Mouse (Mus musculus) kidney, adult 2 months (tissue): ENCODE results near the gene Mchr1. TPM values are rescaled to one million over a fixed set of nuclear protein-coding genes. Genes with fewer than 3 reads are reported as not detected.

Experiments
- DNase-seq: peaks from one replicate; pipeline ENCODE4 v3.0.0; 2021
- H3K27ac ChIP-seq: fragments of 200-500 bp; 2 replicates; pipeline ENCODE4 v1.5.1; 2012; ENCODE audit warnings: low read depth, low read length, control low read depth, inconsistent platforms; ENCODE audit not compliant: insufficient read depth
- H3K27me3 ChIP-seq: fragments of 200-500 bp; replicated peaks from 2 replicates; pipeline ENCODE4 v1.6.1; 2012; ENCODE audit warnings: mild to moderate bottlenecking, moderate library complexity, low read length, inconsistent platforms; ENCODE audit not compliant: control insufficient read depth, insufficient read depth
- H3K36me3 ChIP-seq: fragments of 200-500 bp; 2 replicates; pipeline ENCODE4 v1.6.1; 2012; ENCODE audit warnings: mild to moderate bottlenecking, moderate library complexity, low read length, inconsistent platforms; ENCODE audit not compliant: control insufficient read depth, insufficient read depth
- H3K4me1 ChIP-seq: fragments of 200-500 bp; 2 replicates; pipeline ENCODE4 v1.6.1; 2011; ENCODE audit warnings: low read length; ENCODE audit not compliant: control insufficient read depth, insufficient read depth
- H3K4me3 ChIP-seq: fragments of 200-500 bp; 2 replicates; pipeline ENCODE4 v1.5.1; 2011; ENCODE audit warnings: mild to moderate bottlenecking, low read depth, low read length, control low read depth; ENCODE audit not compliant: insufficient read depth
- CTCF ChIP-seq: fragments of 200-500 bp; conservative IDR thresholded peaks from 2 replicates; pipeline ENCODE4 v1.5.1; 2011; ENCODE audit warnings: low read depth, mild to moderate bottlenecking, control low read depth, low read length, moderate library complexity, mixed read lengths; ENCODE audit not compliant: insufficient read depth, insufficient read length
- POLR2A ChIP-seq: fragments of 200-500 bp; IDR thresholded peaks from one replicate; pipeline ENCODE4 v1.6.1; 2011; ENCODE audit warnings: low read depth, low read length, control low read depth
- WGBS: fragments of 180-500 bp; shearing (Covaris S2); methylation state at CpG from one replicate; pipeline ENCODE4 v1.1.7; 2018; 5-methylcytosine and 5-hydroxymethylcytosine counted together
- polyA plus RNA-seq: library from polyadenylated mRNA; depleted of rRNA; stranded (reverse); fragments of >200 nt; gene quantifications from 2 replicates; pipeline ENCODE4 v1.2.3, GENCODE M21; 2012; rRNA removed

Gene Mchr1
- polyA plus RNA-seq, 1 experiment, result 2.1 TPM

DNA sequence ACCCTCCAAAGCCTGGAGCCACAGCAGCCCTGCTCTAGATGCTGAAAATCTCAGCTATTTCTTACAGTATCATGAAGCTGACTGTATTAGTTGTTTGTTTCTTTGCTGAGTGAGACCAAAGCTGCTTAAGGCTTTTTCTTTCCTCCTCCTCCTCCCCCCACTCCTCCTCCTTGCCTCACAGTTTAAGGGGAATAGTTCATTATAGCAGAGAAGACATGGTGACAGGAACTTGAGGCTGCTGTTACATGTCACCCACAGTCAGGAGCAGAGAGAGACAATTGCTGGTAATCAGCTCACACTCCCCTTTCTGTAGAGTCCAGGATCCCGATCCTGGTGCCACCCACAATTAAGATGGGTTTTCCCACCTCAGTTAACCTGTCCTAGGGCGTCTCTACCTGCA, 38.1 kb downstream of the Mchr1 start:
- H3K27me3 ChIP-seq, result no peaks in the 10 kb centered on the region
- no peak for DNase-seq
- no peak overlapping the region for H3K4me3 ChIP-seq
- WGBS, result 85% methylated on average over 2 of the region's 2 CpGs
- no peak overlapping the region for H3K27ac ChIP-seq
- no peaks in the 10 kb centered on the region for H3K36me3 ChIP-seq
- no peak for TF ChIP-seq CTCF
- no peak for TF ChIP-seq POLR2A
- peaks cover 2% of the 10 kb centered on the region; the same call in 1 of the 2 replicates for H3K4me1 ChIP-seq

DNA sequence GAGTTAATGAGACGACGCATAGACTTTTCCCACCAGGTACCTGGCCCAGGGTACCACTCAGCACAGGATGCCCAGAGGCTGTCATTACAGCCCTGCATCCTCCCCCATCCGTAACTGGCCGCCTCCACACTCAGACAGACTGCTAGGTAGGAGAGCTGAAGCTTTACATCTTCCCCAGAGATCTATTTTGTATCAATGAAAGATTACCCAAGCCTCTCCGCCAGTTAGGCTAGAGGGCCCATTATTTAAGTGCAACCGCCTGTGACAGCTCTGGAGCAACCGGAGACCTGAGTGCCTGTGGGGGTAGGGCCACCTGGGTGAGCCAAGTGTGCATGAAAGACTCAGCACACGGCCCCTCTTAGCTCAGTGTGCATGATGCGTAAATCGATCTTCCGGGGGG, 42.6 kb downstream of the Mchr1 start:
- DNase-seq, result no peak
- Histone ChIP-seq H3K27ac (no peak overlapping the region), H3K4me3 (no peak overlapping the region), H3K27me3 (no peaks in the 10 kb centered on the region), H3K4me1 (no peaks in the 10 kb centered on the region), H3K36me3 (no peaks in the 10 kb centered on the region)
- WGBS, result 39% methylated on average over 11 of the region's 11 CpGs
- no peak for TF ChIP-seq CTCF
- TF ChIP-seq POLR2A, result no peak

DNA sequence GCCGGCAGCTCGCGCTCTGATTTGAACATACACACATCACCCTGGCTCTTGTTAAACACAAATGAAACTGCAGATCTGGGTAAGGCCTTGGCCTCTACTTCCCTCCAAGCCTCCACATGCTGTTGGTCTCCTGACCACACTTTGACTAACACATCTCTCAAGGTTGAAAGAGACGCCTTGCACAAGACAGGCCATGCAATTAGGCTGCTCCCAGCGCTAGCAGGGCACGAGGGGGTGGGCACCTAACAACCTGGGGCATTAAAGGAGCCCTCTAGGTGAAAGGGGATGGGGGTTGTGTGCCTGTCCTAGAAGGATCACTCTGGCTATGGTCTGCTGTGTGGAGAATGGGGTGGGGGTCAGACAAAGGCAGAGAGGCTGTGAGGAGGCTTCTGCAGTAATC, 43.4 kb downstream of the Mchr1 start:
- Histone ChIP-seq H3K36me3 (no peaks in the 10 kb centered on the region), H3K4me3 (no peak overlapping the region), H3K27ac (no peak overlapping the region), H3K27me3 (no peaks in the 10 kb centered on the region), H3K4me1 (no peaks in the 10 kb centered on the region)
- no peak for DNase-seq
- 81% methylated on average over 6 of the region's 6 CpGs for WGBS
- TF ChIP-seq POLR2A (no peak), CTCF (no peak)

DNA sequence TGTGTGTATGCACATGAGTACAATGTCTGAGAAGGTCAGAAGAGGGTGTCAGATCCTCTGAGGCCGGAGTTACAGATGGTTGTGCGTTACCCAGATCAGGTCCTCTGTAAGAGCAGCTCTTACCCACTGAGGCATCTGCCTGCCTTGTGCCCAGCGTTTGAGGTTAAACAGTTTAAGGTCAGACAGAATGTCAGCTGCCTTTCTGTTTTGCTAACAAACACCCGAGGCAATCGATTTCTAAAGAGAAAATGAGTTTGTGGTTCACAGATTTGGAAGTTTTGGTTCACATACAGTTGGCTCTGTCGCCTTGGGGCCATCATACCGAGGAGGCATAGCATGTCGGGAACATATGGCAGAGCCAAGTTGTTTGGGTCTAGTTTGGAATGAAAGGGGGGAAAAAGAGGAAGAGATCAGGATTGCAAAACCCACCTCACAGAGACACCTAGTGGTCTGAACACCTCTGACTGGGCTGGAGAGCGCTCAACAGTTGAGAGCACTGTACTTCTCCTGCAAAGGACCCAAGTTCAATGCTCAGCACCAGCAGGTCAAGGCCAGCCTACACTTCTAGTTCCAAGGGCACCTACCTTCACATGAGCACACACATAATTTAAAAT, 48.9 kb downstream of the Mchr1 start:
- Histone ChIP-seq H3K4me1 (no peaks in the 10 kb centered on the region), H3K27me3 (no peaks in the 10 kb centered on the region), H3K36me3 (no peaks in the 10 kb centered on the region), H3K4me3 (no peak overlapping the region), H3K27ac (no peak overlapping the region)
- WGBS, result 68% methylated on average over 9 of the region's 9 CpGs
- peak; percentile 44; the same call in 1 of the 2 replicates for TF ChIP-seq CTCF
- TF ChIP-seq POLR2A, result no peak
- no peak for DNase-seq

Other genes starting within 250 kb of the Mchr1 start
- 15.1 and 16.0 TPM in 2 replicates for gene Mrtfa, start 44.7 kb upstream of the Mchr1 start, polyA plus RNA-seq
- 78.3 and 78.6 TPM in 2 replicates for gene Slc25a17, start 125.3 kb downstream of the Mchr1 start, polyA plus RNA-seq
- 40.7 and 46.3 TPM in 2 replicates for gene St13, start 164.6 kb downstream of the Mchr1 start, polyA plus RNA-seq
- gene Xpnpep3, start 164.6 kb downstream of the Mchr1 start, polyA plus RNA-seq, result 9.6 and 10.7 TPM in 2 replicates
- gene Dnajb7, start 172.8 kb downstream of the Mchr1 start, polyA plus RNA-seq, result 0.06 TPM in 1 of 2 replicates, not detected in the other
- gene Rbx1, start 230.8 kb downstream of the Mchr1 start, polyA plus RNA-seq, result 76.3 and 118 TPM in 2 replicates